Mouse (Mus musculus) intestine, postnatal 0 days (tissue): ENCODE measurements at regions not wholly inside any gene's neighbourhood (a gene's known extent, or its start where the extent isn't known, plus 50 kb on each side); places are given as distances from the start of the nearest gene placed in this dataset.
"Not testable (repeated sequence)": the region's sequence is repeated elsewhere in the genome, so short reads cannot be mapped to it uniquely, and the experiment has no call there.

Experiments used
- ATAC-seq: fragments of 200-750 bp; cut with Nextera tagmentation; 2 replicates; pipeline ENCODE4 v1.8.0; 2017; ENCODE audit warnings: mild to moderate bottlenecking, moderate TSS enrichment, moderate library complexity
- H3K27ac ChIP-seq: fragments of 300-500 bp; sonication (generic); 2 replicates; pipeline ENCODE4 v1.5.1; 2014; ENCODE audit warnings: mild to moderate bottlenecking, low read depth, low read length, moderate library complexity
- H3K27me3 ChIP-seq: fragments of 300-500 bp; sonication (generic); replicated peaks from 2 replicates; pipeline ENCODE4 v1.6.1; 2014; ENCODE audit warnings: low read length, mixed read lengths; ENCODE audit not compliant: control insufficient read depth, insufficient read depth
- H3K36me3 ChIP-seq: fragments of 300-500 bp; sonication (generic); 2 replicates; pipeline ENCODE4 v1.6.1; 2014; ENCODE audit warnings: mild to moderate bottlenecking, moderate library complexity; ENCODE audit not compliant: control insufficient read depth, insufficient read depth
- H3K4me1 ChIP-seq: fragments of 300-500 bp; sonication (generic); replicated peaks from 2 replicates; pipeline ENCODE4 v1.6.1; 2014; ENCODE audit warnings: antibody characterized with exemption, low read length, mixed read lengths; ENCODE audit not compliant: control insufficient read depth, insufficient read depth
- H3K4me2 ChIP-seq: fragments of 300-500 bp; sonication (generic); replicated peaks from 2 replicates; pipeline ENCODE4 v1.6.1; 2014; ENCODE audit warnings: low read depth, mild to moderate bottlenecking, moderate library complexity
- H3K4me3 ChIP-seq: fragments of 300-500 bp; sonication (generic); 2 replicates; pipeline ENCODE4 v1.5.1; 2014; ENCODE audit warnings: low read depth, low read length
- H3K9ac ChIP-seq: fragments of 300-500 bp; sonication (generic); 2 replicates; pipeline ENCODE4 v1.6.1; 2014; ENCODE audit warnings: mild to moderate bottlenecking, low read depth, low read length
- H3K9me3 ChIP-seq: fragments of 300-500 bp; sonication (generic); 2 replicates; pipeline ENCODE4 v1.6.1; 2016; ENCODE audit warnings: mixed run types; ENCODE audit not compliant: control insufficient read depth
- CTCF ChIP-seq: sonication (generic); IDR thresholded peaks from 2 replicates; pipeline ENCODE4 v1.5.1; 2016; ENCODE audit warnings: low read depth, mild to moderate bottlenecking, control low read depth, antibody characterized with exemption, moderate library complexity
- WGBS: fragments of 180-500 bp; shearing (Covaris S2); extraction: QIAGEN DNeasy Blood & Tissue Kit; methylation state at CpG from one replicate; pipeline ENCODE4 v1.1.7; 2014; 5-methylcytosine and 5-hydroxymethylcytosine counted together

- no peaks in the 10 kb centered on the region for H3K4me1 ChIP-seq
- WGBS: 91% methylated on average over 4 of the region's 4 CpGs
- H3K27me3 ChIP-seq: no peaks in the 10 kb centered on the region
- no peak overlapping the region for H3K4me3 ChIP-seq
- no peak overlapping the region for H3K4me2 ChIP-seq
- H3K36me3 ChIP-seq: no peaks in the 10 kb centered on the region
- no peak for ATAC-seq
- no peak overlapping the region for H3K27ac ChIP-seq
- no peaks in the 10 kb centered on the region for H3K9me3 ChIP-seq
- H3K9ac ChIP-seq: no peak overlapping the region
- TF ChIP-seq CTCF: no peak
These were observed 112.9 kb downstream of the Kcns3 start for GRCm38 (mm10) chr12:11037951-11038350.

- Histone ChIP-seq H3K4me2 (no peak overlapping the region), H3K27ac (no peak overlapping the region), H3K36me3 (no peaks in the 10 kb centered on the region), H3K9ac (no peak overlapping the region), H3K4me1 (no peaks in the 10 kb centered on the region), H3K4me3 (no peak overlapping the region), H3K27me3 (no peaks in the 10 kb centered on the region), H3K9me3 (no peaks in the 10 kb centered on the region)
- no peak for ATAC-seq
- 62% methylated on average over 11 of the region's 11 CpGs for WGBS
- no peak for TF ChIP-seq CTCF
These were observed 130.0 kb downstream of the Kcns3 start for GRCm38 (mm10) chr12:11020571-11021545.

GRCm38 (mm10) chr12:11011159-11011558, 139.7 kb downstream of the Kcns3 start:
- no peak for ATAC-seq
- 62% methylated on average over 1 of the region's 1 CpGs for WGBS

GRCm38 (mm10) chr12:10984295-10984694, 166.6 kb downstream of the Kcns3 start:
- no peak for TF ChIP-seq CTCF
- Histone ChIP-seq H3K4me3 (no peak overlapping the region), H3K27ac (no peak overlapping the region), H3K9ac (no peak overlapping the region), H3K9me3 (no peaks in the 10 kb centered on the region), H3K27me3 (no peaks in the 10 kb centered on the region), H3K36me3 (no peaks in the 10 kb centered on the region), H3K4me2 (no peak overlapping the region), H3K4me1 (no peaks in the 10 kb centered on the region)
- WGBS: 65% methylated on average over 3 of the region's 3 CpGs
- ATAC-seq: no peak

More at GRCm38 (mm10) chr12:11011159-11011558, 139.7 kb downstream of the Kcns3 start:
- no peaks in the 10 kb centered on the region for H3K4me1 ChIP-seq
- H3K4me2 ChIP-seq: no peak overlapping the region
- H3K27me3 ChIP-seq: no peaks in the 10 kb centered on the region
- H3K9ac ChIP-seq: no peak overlapping the region
- H3K4me3 ChIP-seq: no peak overlapping the region
- H3K27ac ChIP-seq: no peak overlapping the region
- H3K9me3 ChIP-seq: no peaks in the 10 kb centered on the region
- no peak for TF ChIP-seq CTCF
- H3K36me3 ChIP-seq: no peaks in the 10 kb centered on the region

GRCm38 (mm10) chr12:10949184-10949583, 201.7 kb downstream of the Kcns3 start:
- no peaks in the 10 kb centered on the region for H3K4me1 ChIP-seq
- H3K9ac ChIP-seq: no peak overlapping the region
- no peak overlapping the region for H3K4me2 ChIP-seq
- no peak overlapping the region for H3K4me3 ChIP-seq
- no peaks in the 10 kb centered on the region for H3K27me3 ChIP-seq
- no peak for TF ChIP-seq CTCF
- no peaks in the 10 kb centered on the region for H3K9me3 ChIP-seq
- no peak overlapping the region for H3K27ac ChIP-seq
- no peak for ATAC-seq
- H3K36me3 ChIP-seq: no peaks in the 10 kb centered on the region
- WGBS: 31% methylated on average over 5 of the region's 5 CpGs

- Histone ChIP-seq H3K36me3 (no peaks in the 10 kb centered on the region), H3K4me2 (no peak overlapping the region), H3K9ac (no peak overlapping the region), H3K4me1 (no peaks in the 10 kb centered on the region), H3K9me3 (no peaks in the 10 kb centered on the region), H3K27ac (no peak overlapping the region), H3K4me3 (no peak overlapping the region), H3K27me3 (no peaks in the 10 kb centered on the region)
- 62% methylated on average over 3 of the region's 3 CpGs for WGBS
- TF ChIP-seq CTCF: no peak
- ATAC-seq: no peak
These were observed 209.8 kb downstream of the Kcns3 start for GRCm38 (mm10) chr12:10941064-10941463.

GRCm38 (mm10) chr12:10900054-10900453, 250.8 kb downstream of the Kcns3 start:
- not testable (repeated sequence) for H3K9me3 ChIP-seq, H3K27me3 ChIP-seq, H3K4me3 ChIP-seq, H3K4me1 ChIP-seq, H3K27ac ChIP-seq, H3K36me3 ChIP-seq, H3K9ac ChIP-seq, ATAC-seq, H3K4me2 ChIP-seq
- WGBS: 96% methylated on average over 8 of the region's 14 CpGs
